Mouse (Mus musculus): ENCODE measurements at regions not wholly inside any gene's neighbourhood (a gene's known extent, or its start where the extent isn't known, plus 50 kb on each side); places are given as distances from the start of the nearest gene placed in this dataset.

GRCm38 (mm10) chr6:61125431-61125830, 54.7 kb upstream of the Ccser1 start:
- CTCF ChIA-PET: interaction anchor here (0.6 kb wide), 1 partner anchor 56 kb away, joined by 3 read pairs; no protein-coding TSS in a partner anchor

- CTCF ChIA-PET: no interaction called here
Observed at GRCm38 (mm10) chr6:61127238-61127637, 52.9 kb upstream of the Ccser1 start.

- CTCF ChIA-PET: no interaction called here
Observed at GRCm38 (mm10) chr6:61128211-61128610, 51.9 kb upstream of the Ccser1 start.

Measured in spleen, embryonic (tissue).